Mouse (Mus musculus): ENCODE results near the gene Art3. TPM values are rescaled to one million over a fixed set of nuclear protein-coding genes. Genes with fewer than 3 reads are reported as not detected.
"Not testable (repeated sequence)": the region's sequence is repeated elsewhere in the genome, so short reads cannot be mapped to it uniquely, and the experiment has no call there.

Gene Art3
- polyA plus RNA-seq, 1 experiment from 2014 or later, result 13.5 TPM

DNA sequence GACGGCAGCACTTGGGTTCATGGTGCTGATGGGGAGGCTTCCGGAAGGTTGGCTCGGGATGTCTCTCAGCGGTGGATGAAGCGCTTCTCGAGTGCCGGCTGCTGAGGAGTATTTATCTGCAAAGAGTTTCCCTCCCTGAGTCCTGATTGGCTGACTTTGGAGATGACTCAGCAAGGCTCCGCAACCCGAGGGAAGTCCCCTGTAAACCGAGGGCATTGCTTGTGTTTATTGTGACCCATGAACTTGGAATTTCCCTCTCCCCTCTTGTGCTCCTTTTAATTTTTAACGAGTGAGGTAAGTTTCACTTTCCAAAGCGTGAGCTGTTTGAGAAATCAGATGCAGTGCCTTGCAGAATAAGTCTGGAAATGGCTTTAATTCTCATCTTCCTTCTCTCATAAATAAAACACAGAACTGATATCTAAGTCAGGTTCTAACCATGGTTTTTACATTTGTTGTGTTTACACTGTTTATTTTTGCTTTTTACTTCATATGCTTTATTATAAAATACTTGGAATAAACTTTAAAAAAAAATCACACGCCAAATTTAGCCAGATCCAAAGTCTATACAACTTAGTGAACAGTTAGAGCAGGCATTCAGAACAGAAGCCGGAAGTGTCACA, 17.3 kb downstream of the Art3 start, which contains the start of gene Cxcl10:
Gene Cxcl10 (minus strand): TSS at position 96 of the 620 bp plus-strand sequence.
- WGBS, result 11% methylated on average over 14 of the region's 14 CpGs
- DNase-seq (ENCODE audit: low spot score), result peak; percentile 42

DNA sequence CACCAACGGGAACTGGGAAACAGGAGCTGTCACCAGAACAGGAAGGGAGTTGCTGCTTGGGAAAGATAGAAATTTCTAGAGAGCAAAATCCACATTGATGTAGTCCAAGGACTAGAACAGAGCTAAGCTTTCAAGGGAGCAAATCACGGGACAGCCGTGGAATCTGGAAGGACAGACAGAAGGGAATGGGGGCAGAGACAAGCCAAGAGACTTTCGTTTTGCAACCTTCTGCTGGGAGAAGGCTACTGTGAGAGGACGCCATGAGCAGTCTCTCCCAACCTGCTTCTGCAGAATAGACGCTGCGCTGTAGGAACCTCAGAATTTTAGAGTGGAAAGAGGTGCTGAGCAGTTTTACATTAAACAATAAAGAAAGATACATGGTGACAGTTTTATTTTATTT, 18.1 kb downstream of the Art3 start:
- H3K36me3 ChIP-seq (ENCODE audit: control insufficient read depth, insufficient read depth, low read length), result no peaks in the 10 kb centered on the region
- H3K4me2 ChIP-seq (replicated peaks; ENCODE audit: low read depth), result no peak overlapping the region
- H3K27me3 ChIP-seq (ENCODE audit: control insufficient read depth, insufficient read depth, low read length), result no peaks in the 10 kb centered on the region
- H3K9me3 ChIP-seq (ENCODE audit: control insufficient read depth, low read length), result no peaks in the 10 kb centered on the region
- H3K27ac ChIP-seq (replicated peaks), result no peak overlapping the region
- no peak for DNase-seq (ENCODE audit: low spot score)
- no peak overlapping the region for H3K4me3 ChIP-seq (ENCODE audit: low read depth, low read length)
- no peak overlapping the region for H3K9ac ChIP-seq (ENCODE audit: low read length)
- no peaks in the 10 kb centered on the region for H3K4me1 ChIP-seq (replicated peaks; ENCODE audit: control insufficient read depth, insufficient read depth)
- TF ChIP-seq CTCF (IDR thresholded peaks at IDR 0.05; ENCODE audit: low read depth) (no peak), EP300 (optimal IDR thresholded peaks at IDR 0.05) (no peak)
- no peak for ATAC-seq (ENCODE audit: low FRiP score, low TSS enrichment)
- 82% methylated on average over 7 of the region's 7 CpGs for WGBS

More for the DNA sequence above, 17.3 kb downstream of the Art3 start, which contains the start of gene Cxcl10:
- Histone ChIP-seq H3K36me3 (ENCODE audit: control insufficient read depth, insufficient read depth, low read length) (no peaks in the 10 kb centered on the region), H3K4me2 (replicated peaks; ENCODE audit: low read depth) (peak within 1 kb of the TSS; percentile 47), H3K4me3 (ENCODE audit: low read depth, low read length) (peak within 1 kb of the TSS; percentile 24), H3K9ac (ENCODE audit: low read length) (no peak within 1 kb of the TSS), H3K9me3 (ENCODE audit: control insufficient read depth, low read length) (no peaks in the 10 kb centered on the region), H3K4me1 (replicated peaks; ENCODE audit: control insufficient read depth, insufficient read depth) (no peaks in the 10 kb centered on the region), H3K27ac (replicated peaks) (no peak within 1 kb of the TSS), H3K27me3 (ENCODE audit: control insufficient read depth, insufficient read depth, low read length) (no peaks in the 10 kb centered on the region)
- no peak for TF ChIP-seq CTCF (IDR thresholded peaks at IDR 0.05; ENCODE audit: low read depth)
- no peak for TF ChIP-seq EP300 (optimal IDR thresholded peaks at IDR 0.05)
- ATAC-seq (ENCODE audit: low FRiP score, low TSS enrichment), result peak; percentile 71; the same call in 1 of the 2 replicates

DNA sequence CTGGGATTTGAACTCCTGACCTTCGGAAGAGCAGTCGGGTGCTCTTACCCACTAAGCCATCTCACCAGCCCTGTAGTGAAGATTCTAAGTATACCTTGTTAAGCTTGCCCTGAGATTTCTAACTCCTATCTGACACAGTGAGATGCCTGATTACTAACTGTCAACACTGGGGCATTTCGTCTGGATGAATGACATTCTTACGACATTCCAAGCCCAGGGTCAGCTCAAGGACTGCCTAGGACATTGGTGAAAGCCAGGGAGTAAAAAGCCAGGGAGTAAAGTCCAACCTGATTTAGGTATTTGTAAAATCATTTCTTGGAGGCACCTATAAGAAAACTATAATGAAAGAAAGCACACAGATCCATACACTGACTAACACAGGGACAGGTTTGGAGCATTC, 21.1 kb downstream of the Art3 start:
- H3K9me3 ChIP-seq (ENCODE audit: control insufficient read depth, low read length); DNase-seq (ENCODE audit: low spot score); H3K36me3 ChIP-seq (ENCODE audit: control insufficient read depth, insufficient read depth, low read length); H3K4me3 ChIP-seq (ENCODE audit: low read depth, low read length); H3K27ac ChIP-seq (replicated peaks); H3K9ac ChIP-seq (ENCODE audit: low read length); H3K4me2 ChIP-seq (replicated peaks; ENCODE audit: low read depth); H3K4me1 ChIP-seq (replicated peaks; ENCODE audit: control insufficient read depth, insufficient read depth); ATAC-seq (ENCODE audit: low FRiP score, low TSS enrichment); H3K27me3 ChIP-seq (ENCODE audit: control insufficient read depth, insufficient read depth, low read length): not testable (repeated sequence)
- 59% methylated on average over 4 of the region's 4 CpGs for WGBS

DNA sequence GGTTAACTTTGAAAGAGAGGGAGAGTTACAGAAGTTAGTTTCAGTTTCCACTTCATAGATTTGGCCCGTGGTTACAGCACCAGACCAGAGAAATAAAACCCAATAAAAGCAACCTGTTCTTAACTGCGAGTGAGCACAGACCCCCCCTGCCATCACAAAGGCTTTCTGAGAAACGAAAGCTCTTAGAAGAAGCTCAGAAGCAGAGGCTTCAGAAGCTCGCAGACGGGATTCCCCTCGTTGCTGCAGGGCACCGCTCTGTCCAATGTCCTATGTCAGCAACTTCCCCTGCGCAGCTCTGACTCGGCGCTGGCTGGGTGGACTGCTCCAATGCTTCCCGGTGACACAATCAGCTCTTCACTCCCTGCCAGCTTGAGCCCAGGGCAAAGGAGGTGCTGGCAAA, 21.9 kb downstream of the Art3 start:
- Histone ChIP-seq H3K36me3 (ENCODE audit: control insufficient read depth, insufficient read depth, low read length) (no peaks in the 10 kb centered on the region), H3K27ac (replicated peaks) (0 out of 2 replicates have a peak overlapping the region, but pooled peaks have one; percentile 8), H3K4me3 (ENCODE audit: low read depth, low read length) (peak overlapping the region; percentile 38), H3K27me3 (ENCODE audit: control insufficient read depth, insufficient read depth, low read length) (no peaks in the 10 kb centered on the region), H3K9me3 (ENCODE audit: control insufficient read depth, low read length) (no peaks in the 10 kb centered on the region), H3K4me2 (replicated peaks; ENCODE audit: low read depth) (peak overlapping the region; percentile 47), H3K4me1 (replicated peaks; ENCODE audit: control insufficient read depth, insufficient read depth) (no peaks in the 10 kb centered on the region), H3K9ac (ENCODE audit: low read length) (0 out of 2 replicates have a peak overlapping the region, but pooled peaks have one; percentile 35)
- no peak for TF ChIP-seq EP300 (optimal IDR thresholded peaks at IDR 0.05)
- TF ChIP-seq CTCF (IDR thresholded peaks at IDR 0.05; ENCODE audit: low read depth), result no peak
- WGBS, result 25% methylated on average over 11 of the region's 11 CpGs
- peak; percentile 59; the same call in 1 of the 2 replicates for ATAC-seq (ENCODE audit: low FRiP score, low TSS enrichment)
- peak; percentile 37 for DNase-seq (ENCODE audit: low spot score)

DNA sequence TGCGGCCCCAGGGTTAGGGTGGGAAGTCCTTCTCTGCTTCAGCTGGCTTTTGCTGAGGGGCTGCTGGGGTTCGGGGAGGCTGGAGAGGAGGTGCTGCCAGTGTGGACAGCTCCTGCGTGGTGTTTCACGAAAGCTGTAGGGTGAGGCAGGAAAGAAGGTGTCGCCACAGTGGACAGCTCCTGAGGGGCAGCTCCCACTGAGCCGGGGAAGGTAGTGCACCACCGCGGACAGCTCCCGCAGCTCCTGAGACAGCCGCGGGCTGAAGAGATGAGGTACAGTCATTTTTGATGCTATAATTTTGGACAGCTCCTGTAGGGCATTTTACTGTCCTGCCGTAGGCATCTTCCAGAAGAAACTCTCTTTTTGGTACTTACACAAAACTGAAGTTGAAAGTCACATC, 26.4 kb downstream of the Art3 start:
- TF ChIP-seq EP300 (optimal IDR thresholded peaks at IDR 0.05) (no peak), CTCF (IDR thresholded peaks at IDR 0.05; ENCODE audit: low read depth) (no peak)
- 18% methylated on average over 11 of the region's 12 CpGs for WGBS
- Histone ChIP-seq H3K4me1 (replicated peaks; ENCODE audit: control insufficient read depth, insufficient read depth) (no peaks in the 10 kb centered on the region), H3K27ac (replicated peaks) (no peak overlapping the region), H3K9ac (ENCODE audit: low read length) (no peak overlapping the region), H3K4me3 (ENCODE audit: low read depth, low read length) (no peak overlapping the region), H3K4me2 (replicated peaks; ENCODE audit: low read depth) (no peak overlapping the region), H3K9me3 (ENCODE audit: control insufficient read depth, low read length) (no peaks in the 10 kb centered on the region), H3K27me3 (ENCODE audit: control insufficient read depth, insufficient read depth, low read length) (no peaks in the 10 kb centered on the region), H3K36me3 (ENCODE audit: control insufficient read depth, insufficient read depth, low read length) (no peaks in the 10 kb centered on the region)
- ATAC-seq (ENCODE audit: low FRiP score, low TSS enrichment), result no peak
- peak; percentile 42 for DNase-seq (ENCODE audit: low spot score)

DNA sequence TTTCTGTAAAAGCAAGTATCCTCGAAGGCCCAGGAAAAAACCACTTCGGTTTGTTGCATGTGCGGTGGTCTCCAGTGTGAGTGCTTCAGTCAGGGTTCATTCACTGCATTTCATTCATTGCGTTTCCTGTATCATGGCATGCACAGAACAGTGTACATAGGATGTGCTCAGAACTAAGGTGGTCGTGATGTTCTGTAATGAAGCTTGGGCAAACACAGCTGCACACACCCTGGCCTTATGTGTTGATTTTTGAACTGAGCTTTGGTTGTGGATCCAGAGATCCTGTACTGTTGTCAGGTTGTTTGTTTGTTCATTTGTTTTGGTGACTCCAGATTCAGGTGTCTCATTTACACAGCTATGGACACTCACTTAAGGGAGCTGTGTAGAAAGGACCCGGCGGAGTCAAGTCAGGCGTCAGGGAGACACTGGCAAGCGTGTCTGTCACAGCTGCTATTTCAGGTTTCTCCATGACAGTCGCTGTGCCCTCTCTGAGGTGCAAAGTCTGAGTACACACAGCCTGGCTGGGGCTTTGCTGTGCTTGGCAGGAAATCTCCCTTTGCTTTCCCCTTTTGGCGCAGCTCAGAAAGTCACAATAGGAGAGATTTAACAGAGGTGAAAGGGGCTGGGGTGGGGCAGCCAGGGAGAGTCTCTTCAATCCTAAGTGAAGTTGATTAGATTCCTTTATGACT, 27.3 kb downstream of the Art3 start:
- Histone ChIP-seq H3K4me1 (replicated peaks; ENCODE audit: control insufficient read depth, insufficient read depth) (no peaks in the 10 kb centered on the region), H3K27me3 (ENCODE audit: control insufficient read depth, insufficient read depth, low read length) (no peaks in the 10 kb centered on the region), H3K9ac (ENCODE audit: low read length) (no peak overlapping the region), H3K27ac (replicated peaks) (no peak overlapping the region), H3K4me2 (replicated peaks; ENCODE audit: low read depth) (no peak overlapping the region), H3K9me3 (ENCODE audit: control insufficient read depth, low read length) (no peaks in the 10 kb centered on the region), H3K36me3 (ENCODE audit: control insufficient read depth, insufficient read depth, low read length) (no peaks in the 10 kb centered on the region), H3K4me3 (ENCODE audit: low read depth, low read length) (no peak overlapping the region)
- no peak for DNase-seq (ENCODE audit: low spot score)
- 66% methylated on average over 11 of the region's 11 CpGs for WGBS
- no peak for ATAC-seq (ENCODE audit: low FRiP score, low TSS enrichment)
- no peak for TF ChIP-seq CTCF (IDR thresholded peaks at IDR 0.05; ENCODE audit: low read depth)
- TF ChIP-seq EP300 (optimal IDR thresholded peaks at IDR 0.05), result no peak

Measured in stomach, postnatal 0 days (tissue).